Mouse (Mus musculus) neural tube, embryonic 12.5 days (tissue): ENCODE measurements around the gene BC055324. TPM values are rescaled to one million over a fixed set of nuclear protein-coding genes. Genes with fewer than 3 reads are reported as not detected.
"Not testable (repeated sequence)": the region's sequence is repeated elsewhere in the genome, so short reads cannot be mapped to it uniquely, and the experiment has no call there.

Experiments
- ATAC-seq: fragments of 200-750 bp; cut with Nextera tagmentation; 2 replicates; pipeline ENCODE4 v1.8.0; 2017; ENCODE audit warnings: low read depth, mild to moderate bottlenecking, moderate TSS enrichment, moderate library complexity; ENCODE audit not compliant: low FRiP score
- H3K27ac ChIP-seq: fragments of 300-500 bp; sonication (generic); 2 replicates; pipeline ENCODE4 v1.5.1; 2016
- H3K27me3 ChIP-seq: fragments of 300-500 bp; sonication (generic); replicated peaks from 2 replicates; pipeline ENCODE4 v1.6.1; 2016; ENCODE audit warnings: mild to moderate bottlenecking
- H3K36me3 ChIP-seq: fragments of 300-500 bp; sonication (generic); 2 replicates; pipeline ENCODE4 v1.6.1; 2016; ENCODE audit warnings: mild to moderate bottlenecking
- H3K4me1 ChIP-seq: fragments of 300-500 bp; sonication (generic); 2 replicates; pipeline ENCODE4 v1.6.1; 2016
- H3K4me2 ChIP-seq: fragments of 300-500 bp; sonication (generic); replicated peaks from 2 replicates; pipeline ENCODE4 v1.6.1; 2016; ENCODE audit warnings: mild to moderate bottlenecking
- H3K4me3 ChIP-seq: fragments of 300-500 bp; sonication (generic); 2 replicates; pipeline ENCODE4 v1.5.1; 2016
- H3K9ac ChIP-seq: fragments of 300-500 bp; sonication (generic); 2 replicates; pipeline ENCODE4 v1.6.1; 2016; ENCODE audit warnings: mild to moderate bottlenecking
- H3K9me3 ChIP-seq: fragments of 300-500 bp; sonication (generic); 2 replicates; pipeline ENCODE4 v1.6.1; 2016; ENCODE audit warnings: mild to moderate bottlenecking
- WGBS: fragments of 180-500 bp; shearing (Covaris S2); methylation state at CpG from one replicate; pipeline ENCODE4 v1.1.7; 2016; 5-methylcytosine and 5-hydroxymethylcytosine counted together
- polyA plus RNA-seq: library from polyadenylated mRNA; unstranded; fragments of >200 nt; fragmentation: Nextera tagmentation; extraction: Ambion mirVana; gene quantifications from 2 replicates; pipeline ENCODE4 v1.2.1, GENCODE M21; 2016

The BC055324 gene
- polyA plus RNA-seq: 16.4 and 17.7 TPM in 2 replicates

- Histone ChIP-seq H3K27ac (0 out of 2 replicates have a peak within 1 kb of the TSS, but pooled peaks have one; percentile 8), H3K9ac (peak within 1 kb of the TSS; percentile 69), H3K27me3 (no peaks in the 10 kb centered on the region), H3K9me3 (no peaks in the 10 kb centered on the region), H3K4me3 (peak within 1 kb of the TSS; percentile 73), H3K36me3 (no peaks in the 10 kb centered on the region), H3K4me1 (peaks cover 4% of the 10 kb centered on the region; the same call in 1 of the 2 replicates), H3K4me2 (peak within 1 kb of the TSS; percentile 70)
- peak; percentile 97 for ATAC-seq
- WGBS: 4% methylated on average over 43 of the region's 43 CpGs
These were observed at the start of gene BC055324, which contains the start of gene Mettl18 for GRCm38 (mm10) chr1:163994721-163995608. Gene BC055324, minus strand, starts transcription at chr1:163994796. Gene Mettl18, plus strand, starts transcription at chr1:163994889.

- no peaks in the 10 kb centered on the region for H3K9me3 ChIP-seq
- no peak overlapping the region for H3K4me2 ChIP-seq
- no peaks in the 10 kb centered on the region for H3K27me3 ChIP-seq
- no peaks in the 10 kb centered on the region for H3K36me3 ChIP-seq
- H3K4me1 ChIP-seq: no peaks in the 10 kb centered on the region
- no peak overlapping the region for H3K4me3 ChIP-seq
- H3K27ac ChIP-seq: no peak overlapping the region
- WGBS: 68% methylated on average over 3 of the region's 3 CpGs
- H3K9ac ChIP-seq: no peak overlapping the region
- ATAC-seq: no peak
These were observed 49.0 kb upstream of the BC055324 start for GRCm38 (mm10) chr1:164043549-164043948.

DNA sequence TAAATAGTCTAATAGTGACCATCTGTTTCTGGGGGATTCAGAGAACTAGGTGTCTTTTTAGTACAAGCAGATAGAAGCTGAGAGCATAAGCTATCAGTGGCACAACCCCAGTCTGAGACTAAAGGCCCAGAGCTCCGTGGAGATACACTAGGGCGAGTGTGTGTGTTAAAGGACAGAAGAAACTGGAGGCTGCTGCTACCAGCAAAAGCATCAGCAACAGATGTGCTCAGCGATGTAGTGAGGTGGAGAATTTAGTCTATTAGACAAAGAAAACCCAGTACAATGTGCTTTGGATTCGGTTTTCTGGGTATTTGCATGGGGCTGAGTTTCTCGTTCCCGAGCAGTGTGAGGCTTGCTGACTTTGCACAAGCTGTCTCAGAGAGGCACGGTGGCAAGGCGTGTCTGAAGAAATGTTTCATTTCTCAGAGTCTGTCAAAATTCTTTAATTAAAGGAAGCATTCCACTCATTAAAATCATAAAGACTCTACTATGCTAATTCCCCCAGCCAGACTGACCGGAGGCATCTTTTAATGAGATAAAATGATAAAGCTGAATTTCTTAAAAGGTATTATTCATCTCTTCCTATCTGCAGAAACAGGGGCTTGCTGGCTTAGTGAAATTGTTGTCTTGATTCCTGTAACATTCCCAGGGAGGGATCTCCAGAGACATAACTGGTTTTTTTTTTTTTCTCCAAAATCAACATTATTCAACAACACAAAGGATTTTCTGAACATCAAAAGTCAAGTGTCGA, 46.0 kb upstream of the BC055324 start:
- H3K9me3 ChIP-seq: no peaks in the 10 kb centered on the region
- no peak overlapping the region for H3K27ac ChIP-seq
- no peaks in the 10 kb centered on the region for H3K4me1 ChIP-seq
- 82% methylated on average over 10 of the region's 10 CpGs for WGBS
- H3K9ac ChIP-seq: no peak overlapping the region
- H3K4me2 ChIP-seq: no peak overlapping the region
- no peaks in the 10 kb centered on the region for H3K27me3 ChIP-seq
- no peak overlapping the region for H3K4me3 ChIP-seq
- H3K36me3 ChIP-seq: no peaks in the 10 kb centered on the region
- ATAC-seq: no peak

- WGBS: 63% methylated on average over 5 of the region's 5 CpGs
- Histone ChIP-seq H3K36me3 (no peaks in the 10 kb centered on the region), H3K4me1 (no peaks in the 10 kb centered on the region), H3K4me3 (no peak overlapping the region), H3K9ac (no peak overlapping the region), H3K4me2 (no peak overlapping the region), H3K9me3 (no peaks in the 10 kb centered on the region), H3K27ac (no peak overlapping the region), H3K27me3 (no peaks in the 10 kb centered on the region)
- no peak for ATAC-seq
These were observed 32.8 kb upstream of the BC055324 start for GRCm38 (mm10) chr1:164027416-164027815.

- Histone ChIP-seq H3K27me3 (no peaks in the 10 kb centered on the region), H3K4me1 (no peaks in the 10 kb centered on the region), H3K4me3 (no peak overlapping the region), H3K4me2 (no peak overlapping the region), H3K27ac (no peak overlapping the region), H3K9ac (no peak overlapping the region), H3K9me3 (no peaks in the 10 kb centered on the region), H3K36me3 (no peaks in the 10 kb centered on the region)
- ATAC-seq: no peak
- WGBS: 89% methylated on average over 4 of the region's 4 CpGs
These were observed 31.1 kb upstream of the BC055324 start for GRCm38 (mm10) chr1:164025685-164026084.

DNA sequence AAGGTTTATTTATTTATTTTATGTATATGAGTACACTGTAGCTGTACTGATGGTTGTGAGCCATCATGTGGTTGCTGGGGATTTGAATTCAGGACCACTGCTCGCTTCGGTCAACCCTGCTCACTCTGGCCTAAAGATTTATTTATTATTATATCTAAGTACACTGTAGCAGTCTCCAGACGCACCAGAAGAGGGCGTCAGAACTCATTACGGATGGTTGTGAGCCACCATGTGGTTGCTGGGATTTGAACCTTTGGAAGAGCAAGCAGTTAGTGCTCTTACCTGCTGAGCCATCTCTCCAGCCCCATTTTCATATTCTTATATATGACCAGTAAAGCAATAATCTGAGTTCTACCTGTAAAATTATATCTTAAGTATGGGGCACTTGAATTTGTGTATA, 27.5 kb upstream of the BC055324 start:
- not testable (repeated sequence) for ATAC-seq

GRCm38 (mm10) chr1:164020746-164021145, 26.1 kb upstream of the BC055324 start:
- WGBS: 96% methylated on average over 3 of the region's 3 CpGs

More for the DNA sequence above, 27.5 kb upstream of the BC055324 start:
- not testable (repeated sequence) for H3K36me3 ChIP-seq, H3K4me2 ChIP-seq, H3K9me3 ChIP-seq, H3K4me3 ChIP-seq, H3K4me1 ChIP-seq, H3K27me3 ChIP-seq, H3K9ac ChIP-seq, H3K27ac ChIP-seq
- 84% methylated on average over 5 of the region's 5 CpGs for WGBS

DNA sequence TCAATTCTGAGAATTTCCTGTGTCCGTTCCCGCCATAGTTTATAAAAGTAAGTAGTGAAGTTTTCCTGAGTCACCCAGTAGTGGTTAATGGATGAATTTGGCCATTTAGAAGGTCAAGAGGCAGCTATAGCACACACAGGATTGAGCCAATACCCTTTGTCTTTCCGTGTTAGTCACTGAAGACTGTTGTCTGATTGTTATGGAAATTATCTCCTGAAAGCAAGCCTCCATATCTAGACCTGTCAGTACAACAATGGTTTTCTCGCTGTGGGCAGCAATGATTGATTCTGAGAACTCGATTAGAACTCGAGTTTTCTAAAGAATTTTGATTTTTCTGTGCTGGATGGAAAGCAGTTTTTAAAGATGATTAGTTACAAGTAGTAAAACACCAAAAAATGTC, 25.2 kb upstream of the BC055324 start:
- Histone ChIP-seq H3K4me3 (no peak overlapping the region), H3K4me2 (no peak overlapping the region), H3K36me3 (no peaks in the 10 kb centered on the region), H3K27ac (no peak overlapping the region), H3K9me3 (no peaks in the 10 kb centered on the region), H3K4me1 (no peaks in the 10 kb centered on the region), H3K9ac (no peak overlapping the region), H3K27me3 (no peaks in the 10 kb centered on the region)
- no peak for ATAC-seq
- WGBS: 32% methylated on average over 6 of the region's 6 CpGs

More at GRCm38 (mm10) chr1:164020746-164021145, 26.1 kb upstream of the BC055324 start:
- H3K4me2 ChIP-seq, ATAC-seq, H3K9ac ChIP-seq, H3K36me3 ChIP-seq, H3K27ac ChIP-seq, H3K9me3 ChIP-seq, H3K4me1 ChIP-seq, H3K27me3 ChIP-seq, H3K4me3 ChIP-seq: not testable (repeated sequence)

GRCm38 (mm10) chr1:164018221-164018896, 23.8 kb upstream of the BC055324 start:
- no peak overlapping the region for H3K4me3 ChIP-seq
- no peak overlapping the region for H3K9ac ChIP-seq
- 76% methylated on average over 16 of the region's 16 CpGs for WGBS
- ATAC-seq: no peak
- H3K9me3 ChIP-seq: no peaks in the 10 kb centered on the region
- H3K36me3 ChIP-seq: no peaks in the 10 kb centered on the region
- no peaks in the 10 kb centered on the region for H3K27me3 ChIP-seq
- H3K27ac ChIP-seq: no peak overlapping the region
- no peaks in the 10 kb centered on the region for H3K4me1 ChIP-seq
- no peak overlapping the region for H3K4me2 ChIP-seq

- no peak for ATAC-seq
- WGBS: 73% methylated on average over 1 of the region's 1 CpGs
- Histone ChIP-seq H3K27me3 (no peaks in the 10 kb centered on the region), H3K4me1 (no peaks in the 10 kb centered on the region), H3K4me2 (no peak overlapping the region), H3K36me3 (no peaks in the 10 kb centered on the region), H3K9me3 (no peaks in the 10 kb centered on the region), H3K4me3 (no peak overlapping the region), H3K9ac (no peak overlapping the region), H3K27ac (no peak overlapping the region)
These were observed 20.0 kb upstream of the BC055324 start for GRCm38 (mm10) chr1:164014616-164015015.

DNA sequence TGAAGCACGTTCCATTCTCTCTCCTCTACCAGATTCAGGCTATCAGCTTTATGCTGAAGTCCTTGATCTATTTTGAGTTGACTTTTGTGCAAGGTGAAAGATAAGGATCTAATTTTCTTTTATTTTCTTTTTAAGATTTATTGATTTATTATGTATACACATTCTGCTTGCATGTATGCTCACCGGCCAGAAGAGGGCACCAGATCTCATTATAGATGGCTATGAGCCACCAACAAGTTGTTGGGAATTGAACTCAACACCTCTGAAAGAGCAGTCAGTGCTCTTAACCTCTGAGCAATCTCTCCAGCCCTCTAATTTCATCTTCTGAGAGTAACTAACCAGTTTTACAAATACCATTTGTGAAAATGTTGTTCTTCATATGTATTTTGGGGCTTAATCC, 14.6 kb upstream of the BC055324 start:
- whole genome bisulfite sequencing: 42% methylated on average over 2 of the region's 2 CpGs
- Histone ChIP-seq H3K27me3 (no peaks in the 10 kb centered on the region), H3K9me3 (no peaks in the 10 kb centered on the region), H3K4me3 (no peak overlapping the region), H3K4me2 (no peak overlapping the region), H3K36me3 (no peaks in the 10 kb centered on the region), H3K4me1 (no peaks in the 10 kb centered on the region), H3K9ac (no peak overlapping the region), H3K27ac (no peak overlapping the region)
- no peak for ATAC-seq

DNA sequence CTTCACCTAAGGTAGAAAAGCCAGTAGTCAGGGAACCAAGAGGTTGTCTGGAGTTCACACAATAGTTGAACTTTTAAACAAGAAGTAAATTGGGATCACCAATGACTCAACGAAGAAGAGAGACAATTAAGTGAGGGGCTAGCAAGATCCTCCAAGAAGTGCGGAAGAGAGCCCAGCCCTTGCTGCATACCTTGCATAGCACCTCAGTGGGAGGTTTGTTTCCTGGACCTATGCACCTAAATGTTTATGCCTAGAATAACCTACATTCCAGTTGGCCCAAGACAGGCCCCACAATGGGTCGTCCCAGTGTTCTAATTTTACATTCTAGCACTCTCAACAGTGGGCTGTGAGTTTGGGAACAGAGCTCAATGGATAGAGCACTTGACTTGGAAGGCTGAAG, 9.7 kb upstream of the BC055324 start:
- WGBS: 82% methylated on average over 3 of the region's 3 CpGs
- H3K36me3 ChIP-seq: no peaks in the 10 kb centered on the region
- H3K27me3 ChIP-seq: no peaks in the 10 kb centered on the region
- ATAC-seq: no peak
- H3K9me3 ChIP-seq: no peaks in the 10 kb centered on the region
- H3K9ac ChIP-seq: no peak overlapping the region
- H3K27ac ChIP-seq: no peak overlapping the region
- H3K4me3 ChIP-seq: no peak overlapping the region
- no peak overlapping the region for H3K4me2 ChIP-seq
- no peaks in the 10 kb centered on the region for H3K4me1 ChIP-seq
